Mouse (Mus musculus) lung, embryonic 14.5 days (tissue): ENCODE results near the gene Acox1. TPM values are rescaled to one million over a fixed set of nuclear protein-coding genes. Genes with fewer than 3 reads are reported as not detected.

Source experiments
- ATAC-seq: fragments of 200-750 bp; cut with Nextera tagmentation; 2 replicates; pipeline ENCODE4 v1.8.0; 2017; ENCODE audit warnings: mild to moderate bottlenecking, moderate TSS enrichment, moderate library complexity; ENCODE audit not compliant: insufficient read depth
- DNase-seq: peaks from one replicate; pipeline ENCODE4 v3.0.0-alpha.2; 2015
- H3K27ac ChIP-seq: fragments of 300-500 bp; sonication (generic); 2 replicates; pipeline ENCODE4 v1.5.1; 2014; ENCODE audit warnings: low read depth, mild to moderate bottlenecking, moderate library complexity
- H3K27me3 ChIP-seq: fragments of 300-500 bp; sonication (generic); 2 replicates; pipeline ENCODE4 v1.6.1; 2014; ENCODE audit warnings: low read length, control low read depth; ENCODE audit not compliant: insufficient read depth
- H3K36me3 ChIP-seq: fragments of 300-500 bp; sonication (generic); 2 replicates; pipeline ENCODE4 v1.6.1; 2014; ENCODE audit warnings: control low read depth; ENCODE audit not compliant: insufficient read depth
- H3K4me1 ChIP-seq: fragments of 300-500 bp; sonication (generic); 2 replicates; pipeline ENCODE4 v1.6.1; 2014; ENCODE audit warnings: antibody characterized with exemption, control low read depth; ENCODE audit not compliant: insufficient read depth
- H3K4me2 ChIP-seq: fragments of 300-500 bp; sonication (generic); 2 replicates; pipeline ENCODE4 v1.6.1; 2014; ENCODE audit warnings: mild to moderate bottlenecking
- H3K4me3 ChIP-seq: fragments of 300-500 bp; sonication (generic); 2 replicates; pipeline ENCODE4 v1.5.1; 2014; ENCODE audit warnings: low read depth, low read length
- H3K9ac ChIP-seq: fragments of 300-500 bp; sonication (generic); 2 replicates; pipeline ENCODE4 v1.6.1; 2014
- H3K9me3 ChIP-seq: fragments of 300-500 bp; sonication (generic); 2 replicates; pipeline ENCODE4 v1.6.1; 2016; ENCODE audit warnings: low read depth, low read length, control low read depth
- CTCF ChIP-seq: IDR thresholded peaks from 2 replicates; pipeline ENCODE4 v1.5.1; 2016; ENCODE audit warnings: antibody characterized with exemption, low read depth
- WGBS: fragments of 180-500 bp; shearing (Covaris S2); extraction: QIAGEN DNeasy Blood & Tissue Kit; methylation state at CpG from one replicate; pipeline ENCODE4 v1.1.7; 2014; 5-methylcytosine and 5-hydroxymethylcytosine counted together
- polyA plus RNA-seq: library from polyadenylated mRNA; unstranded; fragments of >200 nt; fragmentation: Nextera tagmentation; extraction: Ambion mirVana; gene quantifications from 2 replicates; pipeline ENCODE4 v1.2.1, GENCODE M21; 2014

The Acox1 gene
- polyA plus RNA-seq, 1 experiment from 2014 or later, result 22.1 TPM

- 92% methylated on average over 15 of the region's 15 CpGs for WGBS
- peaks cover 11% of the 10 kb centered on the region for H3K4me1 ChIP-seq
- H3K4me2 ChIP-seq, result no peak overlapping the region
- H3K27me3 ChIP-seq, result no peaks in the 10 kb centered on the region
- ATAC-seq (no peak), DNase-seq (no peak)
- peaks cover 17% of the 10 kb centered on the region for H3K36me3 ChIP-seq
- no peak overlapping the region for H3K4me3 ChIP-seq
- TF ChIP-seq CTCF, result no peak
- H3K9ac ChIP-seq, result no peak overlapping the region
- no peaks in the 10 kb centered on the region for H3K9me3 ChIP-seq
- no peak overlapping the region for H3K27ac ChIP-seq
Measured at GRCm38 (mm10) chr11:116126261-116126660, 72.6 kb downstream of the Acox1 start.

Other genes with a start within 250 kb of the Acox1 start
- 2.0 and 2.3 TPM in 2 replicates for gene Itgb4, start 224.3 kb downstream of the Acox1 start, polyA plus RNA-seq
- 191 and 208 TPM in 2 replicates for gene Galk1, start 186.3 kb downstream of the Acox1 start, polyA plus RNA-seq
- 1,851 and 1,959 TPM in 2 replicates for gene H3f3b, start 171.1 kb downstream of the Acox1 start, polyA plus RNA-seq
- 39.5 and 44.4 TPM in 2 replicates for gene Unk, start 168.7 kb downstream of the Acox1 start, polyA plus RNA-seq
- 2.5 and 3.3 TPM in 2 replicates for gene Unc13d, start 121.1 kb downstream of the Acox1 start, polyA plus RNA-seq
- gene Wbp2, start 112.0 kb downstream of the Acox1 start, polyA plus RNA-seq, result 66.5 and 69.8 TPM in 2 replicates
- 12.7 and 13.2 TPM in 2 replicates for gene Trim47, start 71.8 kb downstream of the Acox1 start, polyA plus RNA-seq
- 3.7 and 3.9 TPM in 2 replicates for gene Trim65, start 67.9 kb downstream of the Acox1 start, polyA plus RNA-seq
- 89.3 and 91.9 TPM in 2 replicates for gene Mrpl38, start 60.2 kb downstream of the Acox1 start, polyA plus RNA-seq
- gene Fbf1, start 30.9 kb downstream of the Acox1 start, polyA plus RNA-seq, result 30.9 and 35.2 TPM in 2 replicates
- gene Ten1, start 190 bp downstream of the Acox1 start, polyA plus RNA-seq, result 64.1 and 66.7 TPM in 2 replicates
- gene Evpl, start 39.0 kb upstream of the Acox1 start, polyA plus RNA-seq, result 4.4 and 4.8 TPM in 2 replicates
- 85.7 and 89.8 TPM in 2 replicates for gene Srp68, start 75.2 kb upstream of the Acox1 start, polyA plus RNA-seq
- gene Galr2, start 81.9 kb upstream of the Acox1 start, polyA plus RNA-seq, result 0.11 TPM in 1 of 2 replicates, not detected in the other
- 63.7 and 68.4 TPM in 2 replicates for gene Exoc7, start 108.2 kb upstream of the Acox1 start, polyA plus RNA-seq
- gene Foxj1, start 136.4 kb upstream of the Acox1 start, polyA plus RNA-seq, result 1.3 and 2.1 TPM in 2 replicates
- 13.9 and 16.8 TPM in 2 replicates for gene Rnf157, start 214.0 kb upstream of the Acox1 start, polyA plus RNA-seq
- 64.9 and 66.7 TPM in 2 replicates for gene Ubald2, start 235.0 kb upstream of the Acox1 start, polyA plus RNA-seq